Mouse (Mus musculus): ENCODE measurements around the gene Gm12800.
"Not testable (repeated sequence)": the region's sequence is repeated elsewhere in the genome, so short reads cannot be mapped to it uniquely, and the experiment has no call there.

Gm12800 gene

GRCm38 (mm10) chr4:101908821-101909220 lies at the start of gene Gm12800:
Gm12800 (plus strand) TSS chr4:101909121.
- not testable (repeated sequence) for DNase-seq (ENCODE audit: low read depth)

- no peak for DNase-seq (ENCODE audit: low read depth)
Measured at GRCm38 (mm10) chr4:101860873-101861272, 48.0 kb upstream of the Gm12800 start.

- DNase-seq (ENCODE audit: low read depth) = no peak
Measured at GRCm38 (mm10) chr4:101862289-101862688, 46.6 kb upstream of the Gm12800 start.

- DNase-seq (ENCODE audit: low read depth) = not testable (repeated sequence)
Measured at GRCm38 (mm10) chr4:101872031-101872430, 36.9 kb upstream of the Gm12800 start.

- DNase-seq (ENCODE audit: low read depth) = not testable (repeated sequence)
Measured at GRCm38 (mm10) chr4:101875687-101876086, 33.2 kb upstream of the Gm12800 start.

GRCm38 (mm10) chr4:101883641-101884040 lies 25.3 kb upstream of the Gm12800 start:
- DNase-seq (ENCODE audit: low read depth) = no peak

GRCm38 (mm10) chr4:101889377-101889776 lies 19.5 kb upstream of the Gm12800 start:
- no peak for DNase-seq (ENCODE audit: low read depth)

GRCm38 (mm10) chr4:101893656-101894420 lies 15.1 kb upstream of the Gm12800 start, which contains the start of gene C130073F10Rik:
C130073F10Rik (minus strand) TSS chr4:101893789.
- no peak for DNase-seq (ENCODE audit: low read depth)

- DNase-seq (ENCODE audit: low read depth) = not testable (repeated sequence)
Measured at GRCm38 (mm10) chr4:101940107-101940506, 31.2 kb downstream of the Gm12800 start, which contains the start of gene Gm12794. Gm12794 (plus strand) TSS chr4:101940407.
